Mouse (Mus musculus) CH12.LX (cell line): ENCODE measurements at regions not wholly inside any gene's neighbourhood (a gene's known extent, or its start where the extent isn't known, plus 50 kb on each side); places are given as distances from the start of the nearest gene placed in this dataset.

Experiments
- CHD2 ChIP-seq: IDR thresholded peaks from 2 replicates; pipeline ENCODE4 v1.6.1; 2011; ENCODE audit warnings: low read length, improper control_type of control experiment
- CTCF ChIP-seq, 2 experiments: IDR thresholded peaks in 1 of 2; conservative IDR thresholded peaks in 1 of 2; 2 replicates each; pipeline ENCODE4 v1.5.1; 2011 to 2012; ENCODE audit warnings: low read depth in 2 of 2, low read length in 2 of 2, improper control_type of control experiment in 1 of 2, inconsistent platforms in 1 of 2, mild to moderate bottlenecking in 1 of 2, moderate library complexity in 1 of 2
- E2F4 ChIP-seq: IDR thresholded peaks from 2 replicates; pipeline ENCODE4 v1.6.1; 2011; ENCODE audit warnings: low read depth, low read length, improper control_type of control experiment; ENCODE audit not compliant: insufficient replicate concordance
- EP300 ChIP-seq: IDR thresholded peaks from 2 replicates; pipeline ENCODE4 v1.6.1; 2011; ENCODE audit warnings: low read length, improper control_type of control experiment
- ETS1 ChIP-seq: conservative IDR thresholded peaks from 2 replicates; pipeline ENCODE4 v1.6.1; 2012; ENCODE audit warnings: low read depth, mild to moderate bottlenecking, inconsistent platforms, low read length, improper control_type of control experiment, moderate library complexity
- MEF2A ChIP-seq: IDR thresholded peaks from 2 replicates; pipeline ENCODE4 v1.6.1; 2014; ENCODE audit warnings: low read depth, mild to moderate bottlenecking, inconsistent platforms, low read length, improper control_type of control experiment, borderline replicate concordance
- POLR2A ChIP-seq: IDR thresholded peaks from 2 replicates; pipeline ENCODE4 v1.6.1; 2011; ENCODE audit warnings: low read depth, mild to moderate bottlenecking, improper control_type of control experiment, low read length
- RAD21 ChIP-seq: IDR thresholded peaks from 2 replicates; pipeline ENCODE4 v1.6.1; 2011; ENCODE audit warnings: low read depth, mild to moderate bottlenecking, low read length, improper control_type of control experiment, moderate library complexity
- RCOR1 ChIP-seq: conservative IDR thresholded peaks from 2 replicates; pipeline ENCODE4 v1.6.1; 2012; ENCODE audit warnings: low read depth, mild to moderate bottlenecking, inconsistent platforms, low read length, improper control_type of control experiment
- USF1 ChIP-seq: IDR thresholded peaks from 2 replicates; pipeline ENCODE4 v1.6.1; 2014; ENCODE audit warnings: low read depth, mild to moderate bottlenecking, inconsistent platforms, low read length, improper control_type of control experiment
- USF2 ChIP-seq: conservative IDR thresholded peaks from 2 replicates; pipeline ENCODE4 v1.6.1; 2011; ENCODE audit warnings: low read depth, low read length, improper control_type of control experiment
- ZC3H11A ChIP-seq: IDR thresholded peaks from 2 replicates; pipeline ENCODE4 v1.6.1; 2012; ENCODE audit warnings: low read depth, mild to moderate bottlenecking, inconsistent platforms, low read length, improper control_type of control experiment
- ZKSCAN1 ChIP-seq: IDR thresholded peaks from 2 replicates; pipeline ENCODE4 v1.6.1; 2012; ENCODE audit warnings: low read depth, inconsistent platforms, low read length, improper control_type of control experiment, borderline replicate concordance
- ZNF384 ChIP-seq: IDR thresholded peaks from 2 replicates; pipeline ENCODE4 v1.6.1; 2012; ENCODE audit warnings: low read depth, low read length, improper control_type of control experiment, inconsistent platforms

- TF ChIP-seq CHD2, result no peak
- TF ChIP-seq ZKSCAN1, result no peak
- TF ChIP-seq USF1, result no peak
- TF ChIP-seq CTCF (conservative IDR thresholded peaks at IDR 0.05 in 1 of 2, IDR thresholded peaks at IDR 0.05 in 1 of 2; ENCODE audit: low read depth in 2 of 2, low read length in 2 of 2), result no peak
- TF ChIP-seq EP300, result no peak
- TF ChIP-seq ETS1, result no peak
- TF ChIP-seq POLR2A, result no peak
- TF ChIP-seq E2F4, result no peak
- TF ChIP-seq USF2, result no peak
- TF ChIP-seq ZNF384, result no peak
- TF ChIP-seq RCOR1, result no peak
- TF ChIP-seq ZC3H11A, result no peak
- TF ChIP-seq RAD21, result no peak
- no peak for TF ChIP-seq MEF2A
Observed at GRCm38 (mm10) chr12:12765055-12765454, 176.7 kb downstream of the Mycn start.
